Mouse (Mus musculus) CH12.LX (cell line): ENCODE measurements around the gene Tmem198.

Experiments
- CHD2 ChIP-seq: IDR thresholded peaks from 2 replicates; pipeline ENCODE4 v1.6.1; 2011; ENCODE audit warnings: low read length, improper control_type of control experiment
- CTCF ChIP-seq, 2 experiments: IDR thresholded peaks in 1 of 2; conservative IDR thresholded peaks in 1 of 2; 2 replicates each; pipeline ENCODE4 v1.5.1; 2011 to 2012; ENCODE audit warnings: low read depth in 2 of 2, low read length in 2 of 2, improper control_type of control experiment in 1 of 2, inconsistent platforms in 1 of 2, mild to moderate bottlenecking in 1 of 2, moderate library complexity in 1 of 2
- EP300 ChIP-seq: IDR thresholded peaks from 2 replicates; pipeline ENCODE4 v1.6.1; 2011; ENCODE audit warnings: low read length, improper control_type of control experiment
- HCFC1 ChIP-seq: IDR thresholded peaks from 2 replicates; pipeline ENCODE4 v1.6.1; 2012; ENCODE audit warnings: low read depth, mild to moderate bottlenecking, inconsistent platforms, low read length, improper control_type of control experiment
- POLR2A ChIP-seq: IDR thresholded peaks from 2 replicates; pipeline ENCODE4 v1.6.1; 2011; ENCODE audit warnings: low read depth, mild to moderate bottlenecking, improper control_type of control experiment, low read length
- SIN3A ChIP-seq: IDR thresholded peaks from 2 replicates; pipeline ENCODE4 v1.6.1; 2012; ENCODE audit warnings: low read length, improper control_type of control experiment, inconsistent platforms
- USF1 ChIP-seq: IDR thresholded peaks from 2 replicates; pipeline ENCODE4 v1.6.1; 2014; ENCODE audit warnings: low read depth, mild to moderate bottlenecking, inconsistent platforms, low read length, improper control_type of control experiment
- USF2 ChIP-seq: conservative IDR thresholded peaks from 2 replicates; pipeline ENCODE4 v1.6.1; 2011; ENCODE audit warnings: low read depth, low read length, improper control_type of control experiment
- ZMIZ1 ChIP-seq: IDR thresholded peaks from 2 replicates; pipeline ENCODE4 v1.6.1; 2012; ENCODE audit warnings: low read depth, mild to moderate bottlenecking, inconsistent platforms, low read length, improper control_type of control experiment

DNA sequence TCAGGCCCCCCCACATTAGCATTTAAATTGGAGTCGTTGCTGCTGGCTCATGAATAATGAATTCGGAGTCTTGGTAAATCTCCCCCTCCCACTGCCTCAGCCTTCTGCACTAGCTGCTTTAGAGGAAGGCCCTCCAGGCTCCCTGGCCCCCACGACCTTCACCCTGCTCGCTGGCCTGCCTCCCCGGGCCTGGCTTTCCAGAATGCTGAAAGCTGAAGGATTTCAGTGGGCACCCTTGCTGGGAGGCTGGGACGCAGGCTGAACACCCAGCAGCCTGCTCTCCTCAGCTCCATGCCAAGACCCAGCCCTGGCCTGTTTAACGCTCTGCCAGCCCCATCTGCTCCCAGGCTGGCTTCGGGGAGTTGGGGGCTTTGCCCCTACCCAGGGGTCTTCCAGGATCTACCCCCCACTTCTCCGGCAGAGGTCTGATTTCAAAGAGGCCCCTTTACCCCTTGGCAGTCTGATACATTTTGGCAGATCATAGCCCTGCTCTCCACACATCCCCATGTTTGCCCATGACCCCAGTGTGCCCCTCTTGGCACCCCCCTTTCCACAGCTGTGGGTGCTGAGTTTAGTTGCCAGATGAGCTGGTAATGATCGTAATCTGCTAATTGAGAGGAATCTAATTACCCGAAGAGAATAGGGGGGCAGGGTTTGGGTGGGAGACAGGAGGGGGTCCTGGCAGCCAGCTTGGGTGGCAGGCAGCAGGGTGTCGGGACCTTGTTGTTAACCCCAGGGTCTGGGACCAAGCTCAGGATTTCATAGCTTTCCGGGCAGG lies 35.9 kb upstream of the Tmem198 start:
- no peak for TF ChIP-seq POLR2A
- TF ChIP-seq CTCF (conservative IDR thresholded peaks at IDR 0.05 in 1 of 2, IDR thresholded peaks at IDR 0.05 in 1 of 2; ENCODE audit: low read depth in 2 of 2, low read length in 2 of 2): no peak
- TF ChIP-seq EP300: no peak
- no peak for TF ChIP-seq USF1
- TF ChIP-seq CHD2: no peak
- TF ChIP-seq HCFC1: no peak
- no peak for TF ChIP-seq USF2
- no peak for TF ChIP-seq ZMIZ1
- TF ChIP-seq SIN3A: no peak
